Mouse (Mus musculus) intestine, embryonic 14.5 days (tissue): ENCODE results near the gene Plekhg3. TPM values are rescaled to one million over a fixed set of nuclear protein-coding genes. Genes with fewer than 3 reads are reported as not detected.

ENCODE experiments used
- ATAC-seq: fragments of 200-750 bp; cut with Nextera tagmentation; replicated peaks from 2 replicates; pipeline ENCODE4 v1.8.0; 2017; ENCODE audit warnings: low read depth, moderate number of reproducible peaks, moderate TSS enrichment, moderate library complexity; ENCODE audit not compliant: low FRiP score, low TSS enrichment
- DNase-seq: peaks from one replicate; pipeline ENCODE4 v3.0.0-alpha.2; 2018; ENCODE audit warnings: low spot score
- H3K27ac ChIP-seq: fragments of 300-500 bp; sonication (generic); 2 replicates; pipeline ENCODE4 v1.5.1; 2014; ENCODE audit warnings: low read depth, mild to moderate bottlenecking, control low read depth
- H3K27me3 ChIP-seq: fragments of 300-500 bp; sonication (generic); replicated peaks from 2 replicates; pipeline ENCODE4 v1.6.1; 2014; ENCODE audit warnings: low read length, control low read depth; ENCODE audit not compliant: control insufficient read depth, insufficient read depth
- H3K36me3 ChIP-seq: fragments of 300-500 bp; sonication (generic); 2 replicates; pipeline ENCODE4 v1.6.1; 2014; ENCODE audit warnings: low read length, control low read depth; ENCODE audit not compliant: control insufficient read depth, insufficient read depth
- H3K4me1 ChIP-seq: fragments of 300-500 bp; sonication (generic); replicated peaks from 2 replicates; pipeline ENCODE4 v1.6.1; 2014; ENCODE audit warnings: low read length, control low read depth, mixed read lengths; ENCODE audit not compliant: control insufficient read depth, insufficient read depth
- H3K4me2 ChIP-seq: fragments of 300-500 bp; sonication (generic); 2 replicates; pipeline ENCODE4 v1.6.1; 2014; ENCODE audit warnings: low read length
- H3K4me3 ChIP-seq: fragments of 300-500 bp; sonication (generic); 2 replicates; pipeline ENCODE4 v1.5.1; 2014; ENCODE audit warnings: low read depth, low read length, control low read depth, mixed read lengths
- H3K9ac ChIP-seq: fragments of 300-500 bp; sonication (generic); 2 replicates; pipeline ENCODE4 v1.6.1; 2014; ENCODE audit warnings: mild to moderate bottlenecking, low read length
- H3K9me3 ChIP-seq: fragments of 300-500 bp; sonication (generic); 2 replicates; pipeline ENCODE4 v1.6.1; 2016; ENCODE audit warnings: low read length, control low read depth; ENCODE audit not compliant: control insufficient read depth
- WGBS: fragments of 180-500 bp; shearing (Covaris S2); extraction: QIAGEN DNeasy Blood & Tissue Kit; methylation state at CpG from one replicate; pipeline ENCODE4 v1.1.7; 2014; 5-methylcytosine and 5-hydroxymethylcytosine counted together
- polyA plus RNA-seq: library from polyadenylated mRNA; unstranded; fragments of >200 nt; fragmentation: Nextera tagmentation; extraction: Ambion mirVana; gene quantifications from 2 replicates; pipeline ENCODE4 v1.2.1, GENCODE M21; 2014

The Plekhg3 gene
- polyA plus RNA-seq, 1 experiment from 2014 or later: 9.5 TPM

- H3K4me3 ChIP-seq: no peak overlapping the region
- H3K4me2 ChIP-seq: no peak overlapping the region
- H3K9ac ChIP-seq: no peak overlapping the region
- ATAC-seq (no peak), DNase-seq (no peak)
- 0 out of 2 replicates have a peak, but pooled peaks cover 5% of the 10 kb centered on the region for H3K27me3 ChIP-seq
- 71% methylated on average over 24 of the region's 24 CpGs for WGBS
- no peaks in the 10 kb centered on the region for H3K36me3 ChIP-seq
- H3K9me3 ChIP-seq: no peaks in the 10 kb centered on the region
- peaks cover 8% of the 10 kb centered on the region for H3K4me1 ChIP-seq
- H3K27ac ChIP-seq: no peak overlapping the region
Measured at GRCm38 (mm10) chr12:76598196-76598928, 67.7 kb downstream of the Plekhg3 start.

- Histone ChIP-seq H3K4me1 (no peaks in the 10 kb centered on the region), H3K4me2 (no peak overlapping the region), H3K9me3 (no peaks in the 10 kb centered on the region), H3K27ac (no peak overlapping the region), H3K9ac (no peak overlapping the region), H3K36me3 (no peaks in the 10 kb centered on the region), H3K4me3 (no peak overlapping the region), H3K27me3 (no peaks in the 10 kb centered on the region)
- ATAC-seq (no peak), DNase-seq (no peak)
- 85% methylated on average over 9 of the region's 9 CpGs for WGBS
Measured at GRCm38 (mm10) chr12:76603779-76604178, 73.1 kb downstream of the Plekhg3 start.

GRCm38 (mm10) chr12:76604546-76604945, 73.9 kb downstream of the Plekhg3 start:
- Histone ChIP-seq H3K36me3 (no peaks in the 10 kb centered on the region), H3K4me2 (no peak overlapping the region), H3K27me3 (no peaks in the 10 kb centered on the region), H3K4me1 (no peaks in the 10 kb centered on the region), H3K9ac (no peak overlapping the region), H3K4me3 (no peak overlapping the region), H3K9me3 (no peaks in the 10 kb centered on the region), H3K27ac (no peak overlapping the region)
- ATAC-seq (no peak), DNase-seq (no peak)
- 75% methylated on average over 4 of the region's 4 CpGs for WGBS

- Histone ChIP-seq H3K27ac (no peak overlapping the region), H3K9me3 (no peaks in the 10 kb centered on the region), H3K4me2 (no peak overlapping the region), H3K36me3 (no peaks in the 10 kb centered on the region), H3K4me3 (no peak overlapping the region), H3K27me3 (no peaks in the 10 kb centered on the region), H3K9ac (no peak overlapping the region), H3K4me1 (no peaks in the 10 kb centered on the region)
- 68% methylated on average over 3 of the region's 3 CpGs for WGBS
- ATAC-seq (no peak), DNase-seq (no peak)
Measured at GRCm38 (mm10) chr12:76605837-76606236, 75.1 kb downstream of the Plekhg3 start.

GRCm38 (mm10) chr12:76608241-76608640, 77.5 kb downstream of the Plekhg3 start:
- ATAC-seq (no peak), DNase-seq (no peak)
- no peak overlapping the region for H3K27ac ChIP-seq

GRCm38 (mm10) chr12:76608997-76609565, 78.4 kb downstream of the Plekhg3 start:
- no peak for DNase-seq
- no peaks in the 10 kb centered on the region for H3K36me3 ChIP-seq
- H3K9ac ChIP-seq: no peak overlapping the region
- WGBS: 73% methylated on average over 15 of the region's 15 CpGs
- H3K27me3 ChIP-seq: no peaks in the 10 kb centered on the region
- no peak overlapping the region for H3K27ac ChIP-seq
- H3K4me1 ChIP-seq: no peaks in the 10 kb centered on the region
- H3K4me3 ChIP-seq: no peak overlapping the region
- H3K4me2 ChIP-seq: no peak overlapping the region
- H3K9me3 ChIP-seq: no peaks in the 10 kb centered on the region
- no peak for ATAC-seq

More at GRCm38 (mm10) chr12:76608241-76608640, 77.5 kb downstream of the Plekhg3 start:
- H3K4me1 ChIP-seq: no peaks in the 10 kb centered on the region
- no peaks in the 10 kb centered on the region for H3K9me3 ChIP-seq
- no peak overlapping the region for H3K4me2 ChIP-seq
- no peak overlapping the region for H3K9ac ChIP-seq
- no peaks in the 10 kb centered on the region for H3K27me3 ChIP-seq
- whole genome bisulfite sequencing: 83% methylated on average over 11 of the region's 11 CpGs
- H3K36me3 ChIP-seq: no peaks in the 10 kb centered on the region
- H3K4me3 ChIP-seq: no peak overlapping the region

- no peaks in the 10 kb centered on the region for H3K4me1 ChIP-seq
- no peak overlapping the region for H3K4me3 ChIP-seq
- no peak overlapping the region for H3K27ac ChIP-seq
- no peaks in the 10 kb centered on the region for H3K9me3 ChIP-seq
- H3K9ac ChIP-seq: no peak overlapping the region
- no peaks in the 10 kb centered on the region for H3K36me3 ChIP-seq
- no peak overlapping the region for H3K4me2 ChIP-seq
- WGBS: 84% methylated on average over 12 of the region's 12 CpGs
- DNase-seq (no peak), ATAC-seq (no peak)
- H3K27me3 ChIP-seq: no peaks in the 10 kb centered on the region
Measured at GRCm38 (mm10) chr12:76612621-76613020, 81.9 kb downstream of the Plekhg3 start.

GRCm38 (mm10) chr12:76614868-76615579, 84.3 kb downstream of the Plekhg3 start:
- Histone ChIP-seq H3K27me3 (no peaks in the 10 kb centered on the region), H3K4me3 (no peak overlapping the region), H3K9ac (no peak overlapping the region), H3K4me1 (no peaks in the 10 kb centered on the region), H3K4me2 (no peak overlapping the region), H3K9me3 (no peaks in the 10 kb centered on the region), H3K36me3 (no peaks in the 10 kb centered on the region), H3K27ac (no peak overlapping the region; the same call in 1 of the 2 replicates)
- 63% methylated on average over 12 of the region's 12 CpGs for WGBS
- no peak for DNase-seq
- no peak for ATAC-seq
